Mouse (Mus musculus): ENCODE measurements around the gene Ctnna3. TPM values are rescaled to one million over a fixed set of nuclear protein-coding genes. Genes with fewer than 3 reads are reported as not detected.

Ctnna3 gene
- polyA plus RNA-seq, 1 experiment from 2014 or later: 0.40 TPM

- Histone ChIP-seq H3K4me3 (ENCODE audit: low read depth, low read length) (no peak overlapping the region), H3K36me3 (ENCODE audit: control insufficient read depth, insufficient read depth, low read length) (no peaks in the 10 kb centered on the region), H3K9me3 (ENCODE audit: control insufficient read depth, low read length) (no peaks in the 10 kb centered on the region), H3K4me2 (no peak overlapping the region), H3K27me3 (replicated peaks; ENCODE audit: control insufficient read depth, insufficient read depth, low read length) (no peaks in the 10 kb centered on the region), H3K27ac (ENCODE audit: low read depth, low read length) (no peak overlapping the region), H3K4me1 (replicated peaks; ENCODE audit: control insufficient read depth, insufficient read depth, low read length) (no peaks in the 10 kb centered on the region), H3K9ac (ENCODE audit: low read depth, low read length) (no peak overlapping the region)
- DNase-seq (ENCODE audit: low spot score) (no peak), ATAC-seq (replicated peaks; ENCODE audit: low FRiP score) (no peak)
- WGBS: 92% methylated on average over 1 of the region's 1 CpGs
Observed at GRCm38 (mm10) chr10:64096532-64096931, 666.6 kb downstream of the Ctnna3 start.

GRCm38 (mm10) chr10:64115246-64115645, 685.3 kb downstream of the Ctnna3 start:
- DNase-seq (ENCODE audit: low spot score) (no peak), ATAC-seq (replicated peaks; ENCODE audit: low FRiP score) (no peak)
- Histone ChIP-seq H3K9me3 (ENCODE audit: control insufficient read depth, low read length) (no peaks in the 10 kb centered on the region), H3K4me1 (replicated peaks; ENCODE audit: control insufficient read depth, insufficient read depth, low read length) (no peaks in the 10 kb centered on the region), H3K4me3 (ENCODE audit: low read depth, low read length) (no peak overlapping the region), H3K27me3 (replicated peaks; ENCODE audit: control insufficient read depth, insufficient read depth, low read length) (no peaks in the 10 kb centered on the region), H3K36me3 (ENCODE audit: control insufficient read depth, insufficient read depth, low read length) (no peaks in the 10 kb centered on the region), H3K4me2 (no peak overlapping the region), H3K9ac (ENCODE audit: low read depth, low read length) (no peak overlapping the region), H3K27ac (ENCODE audit: low read depth, low read length) (no peak overlapping the region)
- WGBS: 90% methylated on average over 11 of the region's 11 CpGs

DNA sequence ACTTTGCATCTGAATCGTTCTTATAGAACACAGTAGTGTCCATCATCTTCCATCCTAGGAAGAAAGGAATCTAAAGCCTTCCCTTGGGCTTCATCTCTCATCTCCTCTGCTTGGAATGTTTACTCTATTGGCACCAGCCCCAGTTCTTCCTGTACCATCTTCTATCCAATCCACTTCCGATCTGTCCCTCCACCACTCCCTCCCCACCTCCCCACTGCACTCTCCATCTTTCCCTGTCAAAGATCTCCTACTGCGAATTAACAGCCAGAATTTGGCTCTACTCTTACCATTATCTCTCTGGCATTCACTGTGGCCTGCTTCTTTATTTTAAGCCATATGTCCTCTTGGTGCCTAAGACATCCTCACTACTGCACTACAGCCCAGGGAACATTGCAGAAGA, 688.9 kb downstream of the Ctnna3 start:
- Histone ChIP-seq H3K4me1 (replicated peaks; ENCODE audit: control insufficient read depth, insufficient read depth, low read length) (no peaks in the 10 kb centered on the region), H3K9ac (ENCODE audit: low read depth, low read length) (no peak overlapping the region), H3K4me2 (no peak overlapping the region), H3K36me3 (ENCODE audit: control insufficient read depth, insufficient read depth, low read length) (no peaks in the 10 kb centered on the region), H3K27ac (ENCODE audit: low read depth, low read length) (no peak overlapping the region), H3K27me3 (replicated peaks; ENCODE audit: control insufficient read depth, insufficient read depth, low read length) (no peaks in the 10 kb centered on the region), H3K9me3 (ENCODE audit: control insufficient read depth, low read length) (no peaks in the 10 kb centered on the region), H3K4me3 (ENCODE audit: low read depth, low read length) (no peak overlapping the region)
- DNase-seq (ENCODE audit: low spot score) (no peak), ATAC-seq (replicated peaks; ENCODE audit: low FRiP score) (no peak)
- WGBS: 67% methylated on average over 3 of the region's 3 CpGs

GRCm38 (mm10) chr10:64130397-64131150, 700.7 kb downstream of the Ctnna3 start:
- H3K9me3 ChIP-seq (ENCODE audit: control insufficient read depth, low read length): no peaks in the 10 kb centered on the region
- H3K4me3 ChIP-seq (ENCODE audit: low read depth, low read length): no peak overlapping the region
- ATAC-seq (replicated peaks; ENCODE audit: low FRiP score) (no peak), DNase-seq (ENCODE audit: low spot score) (no peak)
- WGBS: 83% methylated on average over 15 of the region's 15 CpGs
- no peaks in the 10 kb centered on the region for H3K4me1 ChIP-seq (replicated peaks; ENCODE audit: control insufficient read depth, insufficient read depth, low read length)
- H3K27ac ChIP-seq (ENCODE audit: low read depth, low read length): no peak overlapping the region
- no peak overlapping the region for H3K9ac ChIP-seq (ENCODE audit: low read depth, low read length)
- H3K27me3 ChIP-seq (replicated peaks; ENCODE audit: control insufficient read depth, insufficient read depth, low read length): no peaks in the 10 kb centered on the region
- no peak overlapping the region for H3K4me2 ChIP-seq
- no peaks in the 10 kb centered on the region for H3K36me3 ChIP-seq (ENCODE audit: control insufficient read depth, insufficient read depth, low read length)

DNA sequence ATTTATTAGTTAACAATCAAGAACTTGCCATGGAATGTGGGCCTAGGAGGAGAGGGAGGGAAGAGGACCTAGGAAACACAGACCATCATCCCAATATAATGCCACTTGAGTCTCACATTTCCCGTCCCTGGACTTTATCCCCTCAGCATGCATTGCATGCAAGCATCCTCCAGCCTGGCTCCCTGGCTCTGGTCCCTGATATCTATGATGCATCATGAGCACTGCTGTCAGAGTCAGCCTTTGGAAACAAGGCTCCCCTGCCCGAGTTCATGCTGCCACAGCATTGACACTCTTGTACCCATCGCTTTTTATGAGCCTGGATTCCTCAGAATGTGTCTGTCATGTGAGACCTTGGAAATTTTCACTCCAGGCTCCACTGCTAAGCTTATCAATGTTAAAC, 703.6 kb downstream of the Ctnna3 start:
- H3K4me1 ChIP-seq (replicated peaks; ENCODE audit: control insufficient read depth, insufficient read depth, low read length): no peaks in the 10 kb centered on the region
- no peaks in the 10 kb centered on the region for H3K36me3 ChIP-seq (ENCODE audit: control insufficient read depth, insufficient read depth, low read length)
- no peak overlapping the region for H3K4me3 ChIP-seq (ENCODE audit: low read depth, low read length)
- H3K9ac ChIP-seq (ENCODE audit: low read depth, low read length): no peak overlapping the region
- H3K27me3 ChIP-seq (replicated peaks; ENCODE audit: control insufficient read depth, insufficient read depth, low read length): no peaks in the 10 kb centered on the region
- no peaks in the 10 kb centered on the region for H3K9me3 ChIP-seq (ENCODE audit: control insufficient read depth, low read length)
- H3K4me2 ChIP-seq: no peak overlapping the region
- H3K27ac ChIP-seq (ENCODE audit: low read depth, low read length): no peak overlapping the region
- no peak for ATAC-seq (replicated peaks; ENCODE audit: low FRiP score)
- DNase-seq (ENCODE audit: low spot score): no peak
- WGBS: 65% methylated on average over 3 of the region's 3 CpGs

DNA sequence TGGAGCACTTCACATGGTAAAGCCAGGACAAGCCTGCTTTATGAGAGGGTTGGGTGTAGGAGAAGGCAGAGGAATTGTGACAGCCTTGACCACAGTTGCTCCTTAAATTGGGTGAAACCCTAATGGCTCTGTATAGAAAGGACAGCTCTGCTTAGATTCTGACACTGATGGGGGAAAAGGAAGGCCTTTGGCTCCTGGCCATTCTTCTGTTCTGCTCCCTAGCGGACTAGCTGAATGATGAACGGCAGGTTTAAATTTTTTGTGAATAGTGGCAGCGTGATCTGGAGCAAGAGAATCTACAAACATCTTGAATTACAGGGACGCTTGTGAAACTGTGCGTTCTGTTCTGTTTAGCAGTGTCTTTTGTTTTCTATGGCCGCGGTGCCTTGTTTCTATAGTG, 705.6 kb downstream of the Ctnna3 start:
- Histone ChIP-seq H3K27ac (ENCODE audit: low read depth, low read length) (no peak overlapping the region), H3K9ac (ENCODE audit: low read depth, low read length) (no peak overlapping the region), H3K36me3 (ENCODE audit: control insufficient read depth, insufficient read depth, low read length) (no peaks in the 10 kb centered on the region), H3K9me3 (ENCODE audit: control insufficient read depth, low read length) (no peaks in the 10 kb centered on the region), H3K4me1 (replicated peaks; ENCODE audit: control insufficient read depth, insufficient read depth, low read length) (no peaks in the 10 kb centered on the region), H3K27me3 (replicated peaks; ENCODE audit: control insufficient read depth, insufficient read depth, low read length) (no peaks in the 10 kb centered on the region), H3K4me3 (ENCODE audit: low read depth, low read length) (no peak overlapping the region), H3K4me2 (no peak overlapping the region)
- ATAC-seq (replicated peaks; ENCODE audit: low FRiP score): no peak
- DNase-seq (ENCODE audit: low spot score): no peak
- WGBS: 83% methylated on average over 7 of the region's 7 CpGs

- no peak overlapping the region for H3K4me3 ChIP-seq (ENCODE audit: low read depth, low read length)
- no peaks in the 10 kb centered on the region for H3K4me1 ChIP-seq (replicated peaks; ENCODE audit: control insufficient read depth, insufficient read depth, low read length)
- ATAC-seq (replicated peaks; ENCODE audit: low FRiP score) (no peak), DNase-seq (ENCODE audit: low spot score) (no peak)
- H3K4me2 ChIP-seq: no peak overlapping the region
- H3K27me3 ChIP-seq (replicated peaks; ENCODE audit: control insufficient read depth, insufficient read depth, low read length): no peaks in the 10 kb centered on the region
- no peak overlapping the region for H3K27ac ChIP-seq (ENCODE audit: low read depth, low read length)
- WGBS: 73% methylated on average over 3 of the region's 3 CpGs
- no peaks in the 10 kb centered on the region for H3K36me3 ChIP-seq (ENCODE audit: control insufficient read depth, insufficient read depth, low read length)
- H3K9ac ChIP-seq (ENCODE audit: low read depth, low read length): no peak overlapping the region
- no peaks in the 10 kb centered on the region for H3K9me3 ChIP-seq (ENCODE audit: control insufficient read depth, low read length)
Observed at GRCm38 (mm10) chr10:64146511-64146910, 716.6 kb downstream of the Ctnna3 start.

DNA sequence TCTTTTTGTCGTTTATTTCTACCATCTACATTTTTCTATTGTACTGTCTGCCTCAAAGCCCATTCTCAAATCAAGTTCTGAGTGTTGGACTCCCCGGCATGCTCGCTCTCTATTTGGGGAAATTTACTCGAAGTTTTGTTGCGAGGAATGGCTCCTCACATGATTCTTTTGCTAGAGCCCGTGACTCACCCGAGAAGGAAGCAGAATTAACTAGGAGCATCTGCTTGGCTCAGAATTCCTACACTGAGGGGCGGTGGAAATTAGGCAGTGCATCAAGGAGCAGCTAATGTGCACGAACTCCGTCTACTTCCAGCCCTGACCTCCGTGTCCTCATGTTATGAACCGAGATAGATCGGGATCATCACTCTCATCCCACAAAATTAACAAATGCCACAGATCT, 751.8 kb downstream of the Ctnna3 start:
- Histone ChIP-seq H3K4me2 (no peak overlapping the region), H3K27ac (ENCODE audit: low read depth, low read length) (no peak overlapping the region), H3K36me3 (ENCODE audit: control insufficient read depth, insufficient read depth, low read length) (no peaks in the 10 kb centered on the region), H3K9ac (ENCODE audit: low read depth, low read length) (no peak overlapping the region), H3K9me3 (ENCODE audit: control insufficient read depth, low read length) (no peaks in the 10 kb centered on the region), H3K4me3 (ENCODE audit: low read depth, low read length) (no peak overlapping the region), H3K4me1 (replicated peaks; ENCODE audit: control insufficient read depth, insufficient read depth, low read length) (no peaks in the 10 kb centered on the region), H3K27me3 (replicated peaks; ENCODE audit: control insufficient read depth, insufficient read depth, low read length) (no peaks in the 10 kb centered on the region)
- WGBS: 87% methylated on average over 13 of the region's 13 CpGs
- no peak for DNase-seq (ENCODE audit: low spot score)
- no peak for ATAC-seq (replicated peaks; ENCODE audit: low FRiP score)

DNA sequence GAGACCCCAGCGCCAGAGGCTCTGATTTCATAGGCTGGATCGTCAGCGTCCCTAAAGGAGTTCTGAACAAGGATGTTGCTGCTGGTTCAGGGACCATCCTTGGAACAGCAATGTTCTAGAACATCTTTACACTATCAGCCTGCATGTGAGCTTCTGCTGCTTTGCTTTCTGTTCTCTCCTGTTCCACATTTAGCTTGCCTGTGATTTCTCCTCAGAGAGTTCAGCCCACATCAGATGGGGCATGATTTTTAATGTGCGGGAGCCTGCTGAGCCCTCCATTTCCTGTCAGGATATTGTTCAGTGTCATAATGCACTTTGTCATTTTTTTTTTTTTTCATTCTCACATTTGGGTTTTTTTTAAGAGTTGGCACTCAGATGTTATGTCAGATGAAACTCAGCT, 752.8 kb downstream of the Ctnna3 start:
- no peaks in the 10 kb centered on the region for H3K4me1 ChIP-seq (replicated peaks; ENCODE audit: control insufficient read depth, insufficient read depth, low read length)
- no peaks in the 10 kb centered on the region for H3K36me3 ChIP-seq (ENCODE audit: control insufficient read depth, insufficient read depth, low read length)
- no peak overlapping the region for H3K4me2 ChIP-seq
- no peaks in the 10 kb centered on the region for H3K9me3 ChIP-seq (ENCODE audit: control insufficient read depth, low read length)
- 92% methylated on average over 4 of the region's 4 CpGs for WGBS
- ATAC-seq (replicated peaks; ENCODE audit: low FRiP score) (no peak), DNase-seq (ENCODE audit: low spot score) (no peak)
- H3K27ac ChIP-seq (ENCODE audit: low read depth, low read length): no peak overlapping the region
- no peak overlapping the region for H3K4me3 ChIP-seq (ENCODE audit: low read depth, low read length)
- no peaks in the 10 kb centered on the region for H3K27me3 ChIP-seq (replicated peaks; ENCODE audit: control insufficient read depth, insufficient read depth, low read length)
- H3K9ac ChIP-seq (ENCODE audit: low read depth, low read length): no peak overlapping the region
